ENCODE assay signal across 18 mouse cellular contexts in the genomic region with DNA sequence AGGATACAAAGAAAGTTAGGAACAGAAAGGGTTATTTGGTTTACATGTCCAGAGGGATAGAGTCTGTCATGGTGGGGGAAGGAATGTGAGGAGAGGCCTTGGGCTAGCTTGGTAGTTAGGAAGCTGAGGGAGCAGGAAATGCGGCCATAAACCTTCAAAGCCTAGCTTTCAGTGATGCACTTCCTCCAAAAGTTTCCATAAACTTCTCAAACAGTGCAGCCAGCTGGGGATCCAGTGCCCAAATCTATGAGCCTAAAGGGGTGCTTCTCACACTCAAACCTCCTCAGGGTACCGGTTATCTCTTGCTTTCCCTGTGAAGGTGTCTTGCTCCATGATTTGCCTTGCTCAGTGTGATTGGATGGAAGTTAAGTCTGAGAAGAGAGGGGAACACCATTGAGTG. TPM values are rescaled to one million over a fixed set of nuclear protein-coding genes. Genes with fewer than 3 reads are reported as not detected.
DNase-seq lines count a peak whose midpoint lies in the region; ATAC-seq and TF ChIP-seq lines count a peak whose summit lies in the region.
"Had no signal": no experiment of that assay in that cellular context is flagged by ENCODE, and none has a peak within 500 bp of the region (broad histone marks: within the 10 kb centered on the region; RNA-seq: fewer than 3 reads in every experiment).

No protein-coding gene starts in this region.

- H3K4me2 ChIP-seq in kidney, embryonic 14.5 days (replicated peaks; ENCODE audit: low read depth, low read length): no peak overlapping the region
- no peak overlapping the region for H3K4me2 ChIP-seq in embryonic facial prominence, embryonic 14.5 days (ENCODE audit: low read depth, low read length)
- no peak overlapping the region for H3K4me2 ChIP-seq in limb, embryonic 14.5 days (replicated peaks; ENCODE audit: low read depth, low read length, severe bottlenecking)
- H3K4me2 ChIP-seq: embryonic facial prominence, embryonic 13.5 days; forebrain, embryonic 13.5 days; heart, embryonic 11.5 days had no signal

- peak; percentile 44 for DNase-seq in kidney, postnatal 10 days
- no peak for DNase-seq in thymus, adult 2 months
- DNase-seq in thymus, postnatal 4 days: no peak
- DNase-seq in embryonic facial prominence, embryonic 14.5 days (ENCODE audit: low spot score): no peak
- no peak for DNase-seq in limb, embryonic 14.5 days (ENCODE audit: low spot score)
- DNase-seq in frontal cortex, postnatal 36 days (ENCODE audit: low spot score in 2 of 2): no peak
- DNase-seq in urinary bladder, postnatal 10 days (ENCODE audit: low spot score): no peak
- DNase-seq: cerebellum, adult 2 months; cerebellum, postnatal 25 days; gastrocnemius, postnatal 10 days; kidney, adult 11 months had no signal

- H3K9me3 ChIP-seq in kidney, embryonic 14.5 days (ENCODE audit: control insufficient read depth, low read length): no peaks in the 10 kb centered on the region
- no peaks in the 10 kb centered on the region for H3K9me3 ChIP-seq in embryonic facial prominence, embryonic 14.5 days (ENCODE audit: control insufficient read depth, low read length)
- H3K9me3 ChIP-seq in limb, embryonic 14.5 days (ENCODE audit: control insufficient read depth, low read length): no peaks in the 10 kb centered on the region
- H3K9me3 ChIP-seq: embryonic facial prominence, embryonic 13.5 days; forebrain, embryonic 13.5 days; midbrain, embryonic 10.5 days had no signal

- H3K36me3 ChIP-seq in kidney, embryonic 14.5 days (ENCODE audit: control insufficient read depth, insufficient read depth, low read length): no peaks in the 10 kb centered on the region
- no peaks in the 10 kb centered on the region for H3K36me3 ChIP-seq in thymus, adult 2 months (ENCODE audit: control insufficient read depth, insufficient read depth, low read length)
- H3K36me3 ChIP-seq in embryonic facial prominence, embryonic 14.5 days (ENCODE audit: control insufficient read depth, insufficient read depth, low read length): no peaks in the 10 kb centered on the region
- no peaks in the 10 kb centered on the region for H3K36me3 ChIP-seq in limb, embryonic 14.5 days (ENCODE audit: control insufficient read depth, insufficient read depth, low read length)
- H3K36me3 ChIP-seq: midbrain, embryonic 10.5 days had no signal

- TF ChIP-seq POLR2A in thymus, adult 2 months (IDR thresholded peaks at IDR 0.05; ENCODE audit: control insufficient read depth, extremely low read depth, insufficient read depth, low read length, poor library complexity): no peak
- no peak for TF ChIP-seq POLR2A in limb, embryonic 14.5 days (IDR thresholded peaks at IDR 0.05; ENCODE audit: borderline replicate concordance, extremely low read depth, insufficient read depth, insufficient read length)

- no peak overlapping the region for H3K9ac ChIP-seq in kidney, embryonic 14.5 days (ENCODE audit: low read depth, low read length)
- no peak overlapping the region for H3K9ac ChIP-seq in embryonic facial prominence, embryonic 14.5 days (ENCODE audit: low read depth, low read length)
- no peak overlapping the region for H3K9ac ChIP-seq in limb, embryonic 14.5 days (ENCODE audit: low read depth, low read length, severe bottlenecking)
- H3K9ac ChIP-seq: embryonic facial prominence, embryonic 13.5 days; forebrain, embryonic 13.5 days had no signal

- no peak for TF ChIP-seq CTCF in thymus, adult 2 months (IDR thresholded peaks at IDR 0.05; ENCODE audit: borderline replicate concordance, control insufficient read depth, extremely low read depth, insufficient read depth, low read length, poor library complexity)

- no peak overlapping the region for H3K27ac ChIP-seq in kidney, embryonic 14.5 days (ENCODE audit: low read depth, low read length)
- 0 out of 2 replicates have a peak overlapping the region, but pooled peaks have one; percentile 41 for H3K27ac ChIP-seq in thymus, adult 2 months (ENCODE audit: control insufficient read depth, insufficient read depth, low read length)
- 0 out of 2 replicates have a peak overlapping the region, but pooled peaks have one; percentile 36 for H3K27ac ChIP-seq in embryonic facial prominence, embryonic 14.5 days (replicated peaks; ENCODE audit: low read depth, low read length)
- H3K27ac ChIP-seq in limb, embryonic 14.5 days (replicated peaks; ENCODE audit: low read depth, low read length): peak overlapping the region; percentile 27; the same call in 1 of the 2 replicates
- H3K27ac ChIP-seq: forebrain, embryonic 13.5 days; hindbrain, postnatal 0 days; layer of hippocampus, adult 2 months; midbrain, embryonic 10.5 days had no signal

- no peak overlapping the region for H3K4me3 ChIP-seq in kidney, embryonic 14.5 days (ENCODE audit: low read length)
- H3K4me3 ChIP-seq in thymus, adult 2 months (ENCODE audit: control insufficient read depth, insufficient read depth, low read length): no peak overlapping the region
- no peak overlapping the region for H3K4me3 ChIP-seq in embryonic facial prominence, embryonic 14.5 days (ENCODE audit: low read depth, low read length)
- H3K4me3 ChIP-seq in limb, embryonic 14.5 days (replicated peaks; ENCODE audit: low read length): no peak overlapping the region
- H3K4me3 ChIP-seq: embryonic facial prominence, embryonic 13.5 days; forebrain, embryonic 13.5 days; layer of hippocampus, adult 2 months; midbrain, embryonic 10.5 days had no signal

- ATAC-seq in kidney, embryonic 14.5 days (ENCODE audit: low FRiP score, low TSS enrichment): no peak
- ATAC-seq in embryonic facial prominence, embryonic 14.5 days (ENCODE audit: low read depth): no peak
- ATAC-seq in limb, embryonic 14.5 days (ENCODE audit: low FRiP score, low read depth): no peak
- ATAC-seq: forebrain, embryonic 13.5 days; hindbrain, postnatal 0 days had no signal

- 70% methylated on average over 2 of the region's 2 CpGs for WGBS in kidney, embryonic 14.5 days
- 60% methylated on average over 2 of the region's 2 CpGs for WGBS in thymus, adult 2 months
- 70% methylated on average over 2 of the region's 2 CpGs for WGBS in embryonic facial prominence, embryonic 14.5 days
- 50% methylated on average over 2 of the region's 2 CpGs for WGBS in limb, embryonic 14.5 days

- no peaks in the 10 kb centered on the region for H3K27me3 ChIP-seq in kidney, embryonic 14.5 days (ENCODE audit: control insufficient read depth, insufficient read depth, low read length)
- H3K27me3 ChIP-seq in thymus, adult 2 months (ENCODE audit: control insufficient read depth, insufficient read depth, low read length): no peaks in the 10 kb centered on the region
- H3K27me3 ChIP-seq in embryonic facial prominence, embryonic 14.5 days (replicated peaks; ENCODE audit: control insufficient read depth, insufficient read depth, low read length): no peaks in the 10 kb centered on the region
- no peaks in the 10 kb centered on the region for H3K27me3 ChIP-seq in limb, embryonic 14.5 days (ENCODE audit: control insufficient read depth, insufficient read depth, low read length)
- H3K27me3 ChIP-seq: embryonic facial prominence, embryonic 13.5 days; forebrain, embryonic 13.5 days had no signal

- H3K4me1 ChIP-seq in kidney, embryonic 14.5 days (ENCODE audit: control insufficient read depth, insufficient read depth, low read length): peaks cover 12% of the 10 kb centered on the region; the same call in 1 of the 2 replicates
- peaks cover 39% of the 10 kb centered on the region for H3K4me1 ChIP-seq in thymus, adult 2 months (replicated peaks; ENCODE audit: control insufficient read depth, insufficient read depth, low read length)
- H3K4me1 ChIP-seq in embryonic facial prominence, embryonic 14.5 days (ENCODE audit: control insufficient read depth, insufficient read depth, low read length): peaks cover 16% of the 10 kb centered on the region
- H3K4me1 ChIP-seq in limb, embryonic 14.5 days (ENCODE audit: control insufficient read depth, insufficient read depth, low read length): peaks cover 21% of the 10 kb centered on the region

RNA-seq across cellular contexts. Expression of gene Tmsb10, which starts 5.6 kb away (rescaled TPM):
- polyA plus RNA-seq in kidney, embryonic 14.5 days (2014; fragmentation: Nextera tagmentation; extraction: Ambion mirVana): 2,275 and 2,927 TPM in 2 replicates
- polyA plus RNA-seq in thymus, adult 2 months (2012; rRNA removed): 177 and 186 TPM in 2 replicates
- polyA plus RNA-seq in embryonic facial prominence, embryonic 14.5 days (2014; fragmentation: Nextera tagmentation; extraction: Ambion mirVana): 2,276 and 2,340 TPM in 2 replicates
- 698 and 1,253 TPM in 2 replicates for polyA plus RNA-seq in limb, embryonic 14.5 days (2012; rRNA removed)
- polyA plus RNA-seq in limb, embryonic 14.5 days (2014; fragmentation: Nextera tagmentation; extraction: Ambion mirVana): 2,385 and 2,395 TPM in 2 replicates

RNA-seq across cellular contexts. Expression of gene Kcmf1, which starts 53.2 kb away (rescaled TPM):
- polyA plus RNA-seq in kidney, embryonic 14.5 days (2014; fragmentation: Nextera tagmentation; extraction: Ambion mirVana): 35.9 and 47.9 TPM in 2 replicates
- 162 and 190 TPM in 2 replicates for polyA plus RNA-seq in thymus, adult 2 months (2012; rRNA removed)
- 45.4 and 47.0 TPM in 2 replicates for polyA plus RNA-seq in embryonic facial prominence, embryonic 14.5 days (2014; fragmentation: Nextera tagmentation; extraction: Ambion mirVana)
- polyA plus RNA-seq in limb, embryonic 14.5 days (2012; rRNA removed): 86.9 and 119 TPM in 2 replicates
- polyA plus RNA-seq in limb, embryonic 14.5 days (2014; fragmentation: Nextera tagmentation; extraction: Ambion mirVana): 61.4 and 65.5 TPM in 2 replicates
